Mouse (Mus musculus): ENCODE measurements at regions not wholly inside any gene's neighbourhood (a gene's known extent, or its start where the extent isn't known, plus 50 kb on each side); places are given as distances from the start of the nearest gene placed in this dataset.

DNA sequence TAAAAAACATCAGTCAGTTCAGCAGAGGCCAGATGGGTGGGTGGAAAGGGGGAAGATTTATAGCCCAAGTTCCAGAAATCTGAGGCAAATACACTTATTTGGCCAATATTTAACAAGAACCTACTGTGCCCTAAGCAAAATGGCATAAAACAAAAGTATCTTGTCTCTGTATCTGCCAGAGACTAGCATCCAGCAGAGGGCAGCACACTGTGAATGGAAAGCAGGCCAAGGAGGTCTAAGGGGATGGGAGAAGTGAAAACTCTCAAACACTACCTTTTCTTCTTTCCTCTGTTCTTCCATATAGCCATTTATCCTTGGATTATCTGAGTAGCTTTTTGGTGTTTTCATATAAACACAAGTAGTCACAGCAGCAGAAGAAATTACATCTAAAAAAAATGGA, 968.6 kb upstream of the Slit2 start:
- TF ChIP-seq POLR2A (IDR thresholded peaks at IDR 0.05; ENCODE audit: low read depth, low read length) (no peak), CTCF (IDR thresholded peaks at IDR 0.05; ENCODE audit: extremely low read depth, insufficient read length, insufficient replicate concordance, low read depth, low read length) (peak; percentile 17; the same call in 1 of the 2 replicates)
